In the genomic region with DNA sequence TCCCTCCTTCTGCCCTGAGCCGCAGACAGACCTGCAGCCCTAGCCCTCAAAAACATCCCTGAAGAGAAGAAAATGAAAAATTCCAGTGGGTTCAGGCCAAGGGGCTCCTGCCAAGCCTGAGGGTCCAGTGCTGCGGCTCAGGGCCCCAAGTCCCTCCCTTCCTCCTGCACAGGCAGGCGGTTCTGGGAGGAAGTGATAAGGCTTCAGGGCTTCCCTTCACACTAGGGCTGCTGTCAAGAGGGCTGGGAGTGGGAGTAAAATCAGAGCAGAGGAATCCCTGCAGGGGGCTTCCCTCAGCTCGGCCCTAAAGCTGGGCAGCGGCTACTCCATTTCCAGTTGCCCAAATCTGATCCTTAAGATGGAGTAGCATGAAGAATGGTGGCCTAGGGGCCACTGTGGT, we compare ENCODE assay signal across 12 mouse cellular contexts. TPM values are rescaled to one million over a fixed set of nuclear protein-coding genes. Genes with fewer than 3 reads are reported as not detected.
DNase-seq lines count a peak whose midpoint lies in the region; ATAC-seq and TF ChIP-seq lines count a peak whose summit lies in the region.
"Had no signal": no experiment of that assay in that cellular context is flagged by ENCODE, and none has a peak within 500 bp of the region (broad histone marks: within the 10 kb centered on the region; RNA-seq: fewer than 3 reads in every experiment).

No protein-coding gene starts in this region.

- peak overlapping the region; percentile 4 for H3K4me3 ChIP-seq in lung, adult 2 months (replicated peaks; ENCODE audit: extremely low read depth, low read depth, low read length)
- peak overlapping the region; percentile 25; the same call in 1 of the 2 replicates for H3K4me3 ChIP-seq in embryonic facial prominence, embryonic 10.5 days
- H3K4me3 ChIP-seq in heart, embryonic 14.5 days (ENCODE audit: control insufficient read depth in 1 of 2, insufficient read depth in 1 of 2, low read depth in 1 of 2, low read length in 2 of 2): peak overlapping the region; percentile 40 to 43
- H3K4me3 ChIP-seq in liver, embryonic 11.5 days (ENCODE audit: low read depth, low read length): peak overlapping the region; percentile 15

- H3K9me3 ChIP-seq in embryonic facial prominence, embryonic 10.5 days: no peaks in the 10 kb centered on the region
- no peaks in the 10 kb centered on the region for H3K9me3 ChIP-seq in heart, embryonic 14.5 days (ENCODE audit: control insufficient read depth, low read length)
- no peaks in the 10 kb centered on the region for H3K9me3 ChIP-seq in liver, embryonic 11.5 days (ENCODE audit: control insufficient read depth, low read length)

- peak overlapping the region; percentile 55 for H3K4me2 ChIP-seq in heart, embryonic 14.5 days (ENCODE audit: low read length)
- H3K4me2 ChIP-seq in liver, embryonic 11.5 days: peak overlapping the region; percentile 37

- H3K27me3 ChIP-seq in embryonic facial prominence, embryonic 10.5 days (replicated peaks; ENCODE audit: low read depth, poor library complexity, severe bottlenecking): 0 out of 2 replicates have a peak, but pooled peaks cover 3% of the 10 kb centered on the region
- no peaks in the 10 kb centered on the region for H3K27me3 ChIP-seq in heart, embryonic 14.5 days (ENCODE audit: control insufficient read depth, insufficient read depth, low read length)
- peaks cover 22% of the 10 kb centered on the region for H3K27me3 ChIP-seq in liver, embryonic 11.5 days (replicated peaks; ENCODE audit: control insufficient read depth, insufficient read depth, low read length)

- no peak for DNase-seq in lung, adult 2 months
- no peak for DNase-seq in lung, postnatal 14 days
- no peak for DNase-seq in embryonic facial prominence, embryonic 10.5 days (ENCODE audit: low spot score)
- no peak for DNase-seq in liver, embryonic 11.5 days (ENCODE audit: low spot score)
- no peak for DNase-seq in gastrocnemius, adult 18-20 months (ENCODE audit: low spot score)
- DNase-seq in adrenal gland, adult 8-10 months: no peak
- DNase-seq in frontal cortex, adult 2 months (ENCODE audit: extremely low spot score in 1 of 2, low spot score in 1 of 2): no peak
- DNase-seq: embryo, embryonic 11 days had no signal

- ATAC-seq in heart, embryonic 14.5 days (ENCODE audit: insufficient number of reproducible peaks, insufficient read depth, low FRiP score, low read depth): 0 out of 2 replicates have a peak, but pooled peaks have one; percentile 46
- peak; percentile 29; the same call in 1 of the 2 replicates for ATAC-seq in liver, embryonic 11.5 days (replicated peaks; ENCODE audit: low FRiP score)
- ATAC-seq: forebrain, embryonic 16.5 days had no signal

- H3K4me1 ChIP-seq in lung, adult 2 months (ENCODE audit: control insufficient read depth, insufficient read depth, low read length): no peaks in the 10 kb centered on the region
- H3K4me1 ChIP-seq in embryonic facial prominence, embryonic 10.5 days: peaks cover 25% of the 10 kb centered on the region
- peaks cover 17 to 18% of the 10 kb centered on the region in 2 experiments; a peak in 3 of 4 replicates for H3K4me1 ChIP-seq in heart, embryonic 14.5 days (ENCODE audit: control insufficient read depth in 2 of 2, insufficient read depth in 2 of 2, low read length in 2 of 2)
- H3K4me1 ChIP-seq in liver, embryonic 11.5 days (replicated peaks; ENCODE audit: control insufficient read depth, insufficient read depth, low read length): peaks cover 4% of the 10 kb centered on the region

- WGBS in lung, adult 2 months: 27% methylated on average over 5 of the region's 5 CpGs
- WGBS in embryonic facial prominence, embryonic 10.5 days: 32% methylated on average over 5 of the region's 5 CpGs
- WGBS in heart, embryonic 14.5 days: 20% methylated on average over 5 of the region's 5 CpGs
- 8% methylated on average over 5 of the region's 5 CpGs for WGBS in liver, embryonic 11.5 days

- TF ChIP-seq POLR2A in lung, adult 2 months (IDR thresholded peaks at IDR 0.05; ENCODE audit: borderline replicate concordance, extremely low read depth, low read depth, low read length): no peak

- H3K9ac ChIP-seq in heart, embryonic 14.5 days (ENCODE audit: low read length): peak overlapping the region; percentile 53
- no peak overlapping the region for H3K9ac ChIP-seq in liver, embryonic 11.5 days (ENCODE audit: low read depth, low read length)

- no peak overlapping the region for H3K27ac ChIP-seq in embryonic facial prominence, embryonic 10.5 days (replicated peaks)
- peak overlapping the region; percentile 77 to 86 for H3K27ac ChIP-seq in heart, embryonic 14.5 days (replicated peaks in 1 of 2; ENCODE audit: control insufficient read depth in 1 of 2, insufficient read depth in 1 of 2, low read depth in 2 of 2, low read length in 2 of 2)
- no peak overlapping the region for H3K27ac ChIP-seq in liver, embryonic 11.5 days (ENCODE audit: low read depth, low read length)

- no peak for TF ChIP-seq CTCF in lung, adult 2 months (IDR thresholded peaks at IDR 0.05; ENCODE audit: insufficient read depth, low read length)

- no peaks in the 10 kb centered on the region for H3K36me3 ChIP-seq in embryonic facial prominence, embryonic 10.5 days (replicated peaks)
- H3K36me3 ChIP-seq in heart, embryonic 14.5 days (ENCODE audit: control insufficient read depth, insufficient read depth, low read length): 0 out of 2 replicates have a peak, but pooled peaks cover 19% of the 10 kb centered on the region
- H3K36me3 ChIP-seq in liver, embryonic 11.5 days (ENCODE audit: control insufficient read depth, insufficient read depth, low read length): no peaks in the 10 kb centered on the region

RNA-seq across cellular contexts. Expression of a gene that starts 0.9 kb away (rescaled TPM):
- polyA plus RNA-seq in lung, adult 2 months (2012; rRNA removed): 21.0 and 28.2 TPM in 2 replicates
- polyA plus RNA-seq in embryonic facial prominence, embryonic 10.5 days (2016; fragmentation: Nextera tagmentation; extraction: Ambion mirVana): 7.6 and 7.7 TPM in 2 replicates
- 27.7 and 28.2 TPM in 2 replicates for polyA plus RNA-seq in heart, embryonic 14.5 days (2014; fragmentation: Nextera tagmentation; extraction: Ambion mirVana)
- polyA plus RNA-seq in liver, embryonic 11.5 days (2014; fragmentation: Nextera tagmentation; extraction: Ambion mirVana): 6.4 and 7.2 TPM in 2 replicates
- 1 to 10 TPM; 4.3 to 8.1 TPM for total RNA-seq in gastrocnemius, adult 18-20 months (2021)
- total RNA-seq in adrenal gland, adult 8-10 months (2022): 10 to 100 TPM in 1 of 4 experiments, 1 to 10 TPM in 3; 6.5 to 11.2 (median 9.1) TPM
- 10.1 and 10.7 TPM in 2 replicates for polyA plus RNA-seq in frontal cortex, adult 2 months (2012; rRNA removed)

RNA-seq across cellular contexts. Expression of a gene that starts 14.1 kb away (rescaled TPM):
- 29.5 and 37.1 TPM in 2 replicates for polyA plus RNA-seq in lung, adult 2 months (2012; rRNA removed)
- polyA plus RNA-seq in embryonic facial prominence, embryonic 10.5 days (2016; fragmentation: Nextera tagmentation; extraction: Ambion mirVana): 10.9 and 13.7 TPM in 2 replicates
- 23.5 and 32.9 TPM in 2 replicates for polyA plus RNA-seq in heart, embryonic 14.5 days (2014; fragmentation: Nextera tagmentation; extraction: Ambion mirVana)
- polyA plus RNA-seq in liver, embryonic 11.5 days (2014; fragmentation: Nextera tagmentation; extraction: Ambion mirVana): 2.5 and 3.8 TPM in 2 replicates
- 1 to 10 TPM; 1.1 to 1.5 TPM for total RNA-seq in gastrocnemius, adult 18-20 months (2021)
- total RNA-seq in adrenal gland, adult 8-10 months (2022): 10 to 100 TPM; 17.7 to 47.2 (median 36.0) TPM
- 65.0 and 65.8 TPM in 2 replicates for polyA plus RNA-seq in frontal cortex, adult 2 months (2012; rRNA removed)

RNA-seq across cellular contexts. Expression of a gene that starts 26.4 kb away (rescaled TPM):
- polyA plus RNA-seq in lung, adult 2 months (2012; rRNA removed): 2.0 and 9.7 TPM in 2 replicates
- polyA plus RNA-seq in embryonic facial prominence, embryonic 10.5 days (2016; fragmentation: Nextera tagmentation; extraction: Ambion mirVana): 0.69 and 0.83 TPM in 2 replicates
- 1.0 and 1.5 TPM in 2 replicates for polyA plus RNA-seq in heart, embryonic 14.5 days (2014; fragmentation: Nextera tagmentation; extraction: Ambion mirVana)
- 0.75 and 1.0 TPM in 2 replicates for polyA plus RNA-seq in liver, embryonic 11.5 days (2014; fragmentation: Nextera tagmentation; extraction: Ambion mirVana)
- total RNA-seq in gastrocnemius, adult 18-20 months (2021): under 1 TPM; 0.16 to 0.19 TPM
- 1 to 10 TPM in 1 of 4 experiments, under 1 TPM in 3; 0.55 to 1.3 (median 0.64) TPM for total RNA-seq in adrenal gland, adult 8-10 months (2022)
- 3.0 and 4.7 TPM in 2 replicates for polyA plus RNA-seq in frontal cortex, adult 2 months (2012; rRNA removed)

RNA-seq across cellular contexts. Expression of a gene that starts 27.9 kb away (rescaled TPM):
- 36.0 and 38.5 TPM in 2 replicates for polyA plus RNA-seq in lung, adult 2 months (2012; rRNA removed)
- polyA plus RNA-seq in embryonic facial prominence, embryonic 10.5 days (2016; fragmentation: Nextera tagmentation; extraction: Ambion mirVana): 53.6 and 57.2 TPM in 2 replicates
- 52.7 and 56.1 TPM in 2 replicates for polyA plus RNA-seq in heart, embryonic 14.5 days (2014; fragmentation: Nextera tagmentation; extraction: Ambion mirVana)
- 54.6 and 55.2 TPM in 2 replicates for polyA plus RNA-seq in liver, embryonic 11.5 days (2014; fragmentation: Nextera tagmentation; extraction: Ambion mirVana)
- 10 to 100 TPM; 30.4 to 40.3 TPM for total RNA-seq in gastrocnemius, adult 18-20 months (2021)
- 10 to 100 TPM; 73.5 to 97.6 (median 86.0) TPM for total RNA-seq in adrenal gland, adult 8-10 months (2022)
- polyA plus RNA-seq in frontal cortex, adult 2 months (2012; rRNA removed): 49.5 and 53.9 TPM in 2 replicates

RNA-seq across cellular contexts. Expression of a gene that starts 47.7 kb away (rescaled TPM):
- 0.15 and 0.50 TPM in 2 replicates for polyA plus RNA-seq in lung, adult 2 months (2012; rRNA removed)
- 0.31 and 0.34 TPM in 2 replicates for polyA plus RNA-seq in embryonic facial prominence, embryonic 10.5 days (2016; fragmentation: Nextera tagmentation; extraction: Ambion mirVana)
- 0.12 TPM in 1 of 2 replicates, not detected in the other for polyA plus RNA-seq in heart, embryonic 14.5 days (2014; fragmentation: Nextera tagmentation; extraction: Ambion mirVana)
- polyA plus RNA-seq in liver, embryonic 11.5 days (2014; fragmentation: Nextera tagmentation; extraction: Ambion mirVana): 0.19 TPM in 1 of 2 replicates, not detected in the other
- total RNA-seq in gastrocnemius, adult 18-20 months (2021): under 1 TPM; 0.32 to 0.38 TPM
- total RNA-seq in adrenal gland, adult 8-10 months (2022): under 1 TPM in 3 of 4 experiments, not detected in 1; 0.30 to 0.59 (median 0.55) TPM
- polyA plus RNA-seq in frontal cortex, adult 2 months (2012; rRNA removed): 0.86 and 0.92 TPM in 2 replicates
- total RNA-seq: heart, postnatal 36 days; left cerebral cortex, postnatal 14 days had no signal

Comparison
In these comparisons a context has a peak if more than half of its experiments do, and no peak if none do; other contexts are left out.
1. H3K27ac ChIP-seq: peak in heart, embryonic 14.5 days (2 of 2); none in embryonic facial prominence, embryonic 10.5 days (single experiment) and liver, embryonic 11.5 days (single experiment).
2. Peak in every context shown above with its lines, with median percentiles within 50 percentile points of each other: H3K4me3 ChIP-seq.